Mouse (Mus musculus): ENCODE measurements around the gene Ap1g1.
A peak's percentile ranks its signal among the peaks of the same experiment; 100 is the strongest.
"Not testable (repeated sequence)": the region's sequence is repeated elsewhere in the genome, so short reads cannot be mapped to it uniquely, and the experiment has no call there.

Gene Ap1g1

DNA sequence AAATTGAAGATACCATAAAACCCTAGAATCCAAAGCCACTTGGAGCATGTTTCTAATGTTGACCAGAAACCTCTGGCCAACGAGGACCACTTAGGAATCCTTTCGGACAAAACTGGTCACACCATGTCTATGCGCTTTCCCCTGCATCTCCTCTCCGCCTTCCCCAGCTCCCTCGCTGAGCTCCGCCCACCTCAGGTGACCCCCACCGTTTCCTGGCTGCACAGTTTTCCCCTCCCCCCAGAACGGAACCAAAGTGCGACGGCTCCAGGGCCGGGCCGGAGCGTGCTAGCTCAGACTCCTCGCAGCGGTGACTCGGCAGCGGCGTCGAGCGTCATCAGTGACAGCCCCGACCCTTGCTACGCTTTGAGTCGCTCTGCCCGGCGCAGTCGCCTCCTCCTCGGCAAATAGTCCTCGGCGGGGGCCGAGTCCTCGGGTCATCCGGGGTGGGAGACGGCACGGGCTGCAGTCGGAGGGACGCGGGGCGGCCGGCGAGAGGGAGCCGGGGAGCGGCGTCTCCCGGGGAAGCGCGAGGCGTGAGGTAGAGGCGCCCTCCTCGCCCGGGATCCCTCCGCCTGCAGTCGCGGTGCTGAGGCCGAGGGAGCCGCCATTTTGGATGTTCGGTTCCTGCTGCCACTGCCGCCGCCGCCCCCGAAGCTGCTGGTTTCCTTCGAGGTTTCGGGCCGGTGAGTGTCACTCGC, at the start of gene Ap1g1:
Ap1g1 (plus strand) TSS at position 275 of the 698 bp plus-strand sequence.
- peak; percentile 94 for DNase-seq (ENCODE audit: low spot score)

DNA sequence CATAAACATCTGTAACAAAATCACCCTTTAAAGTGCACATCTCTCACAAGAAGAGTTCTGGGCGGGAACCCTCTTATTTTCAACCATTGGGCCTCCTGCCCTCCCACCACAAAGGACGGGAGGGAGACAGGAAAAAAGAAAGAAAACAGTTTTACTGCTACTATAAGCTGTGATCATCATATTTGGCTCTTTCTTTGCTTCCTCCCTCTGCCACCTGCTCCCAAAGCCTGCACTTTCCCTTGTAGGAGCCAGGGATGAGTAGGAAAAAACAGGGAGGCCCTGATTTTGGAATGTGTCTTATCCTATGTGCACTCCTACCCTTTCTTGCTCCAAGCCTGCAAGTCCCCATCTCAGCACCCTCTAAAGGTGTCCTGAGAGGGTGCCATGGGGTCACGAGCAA, 47.3 kb upstream of the Ap1g1 start:
- DNase-seq (ENCODE audit: low spot score): no peak

GRCm38 (mm10) chr8:109734018-109734417, 44.3 kb upstream of the Ap1g1 start:
- no peak for DNase-seq (ENCODE audit: low spot score)

GRCm38 (mm10) chr8:109736819-109737218, 41.5 kb upstream of the Ap1g1 start:
- no peak for DNase-seq (ENCODE audit: low spot score)

GRCm38 (mm10) chr8:109737237-109738048, 40.9 kb upstream of the Ap1g1 start, which contains the start of gene Atxn1l:
Atxn1l (minus strand) TSS chr8:109737739.
- peak; percentile 86 for DNase-seq (ENCODE audit: low spot score)

GRCm38 (mm10) chr8:109738049-109738380, 40.3 kb upstream of the Ap1g1 start:
- no peak for DNase-seq (ENCODE audit: low spot score)

DNA sequence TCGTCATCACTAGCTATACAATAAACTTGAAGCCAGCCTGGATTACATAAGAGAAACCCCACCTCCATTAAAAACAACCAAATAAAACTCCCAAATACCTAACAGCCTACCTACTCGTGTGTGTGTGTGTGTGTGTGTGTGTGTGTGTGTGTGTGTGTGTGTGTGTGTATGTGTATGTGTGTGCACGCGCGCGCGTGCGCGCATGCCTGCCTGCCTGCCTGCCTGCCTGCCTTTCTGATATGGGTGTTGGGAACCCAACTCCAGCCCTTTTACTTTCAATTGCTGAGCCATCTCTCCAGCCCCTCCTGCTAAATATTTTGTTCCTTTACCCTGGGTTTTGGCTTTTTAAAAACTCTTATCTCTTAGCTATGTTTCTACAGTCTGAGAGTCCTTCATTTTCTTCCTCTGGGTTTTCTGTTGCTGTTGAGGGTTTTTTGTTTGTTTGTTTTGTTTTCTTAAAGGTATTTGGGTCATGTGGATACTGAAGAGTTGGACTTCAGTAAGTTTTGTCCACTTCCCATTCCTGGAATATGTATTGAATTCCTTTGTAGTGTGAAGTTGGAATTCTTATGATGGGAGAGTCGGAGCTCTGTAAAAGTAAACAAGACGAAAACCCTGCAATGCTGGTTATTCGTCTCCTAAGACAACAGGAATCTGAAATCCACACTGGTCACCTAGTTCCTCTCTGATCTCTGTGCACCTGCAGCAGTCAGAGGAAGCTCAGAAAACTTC, 30.7 kb upstream of the Ap1g1 start:
- DNase-seq (ENCODE audit: low spot score): no peak

DNA sequence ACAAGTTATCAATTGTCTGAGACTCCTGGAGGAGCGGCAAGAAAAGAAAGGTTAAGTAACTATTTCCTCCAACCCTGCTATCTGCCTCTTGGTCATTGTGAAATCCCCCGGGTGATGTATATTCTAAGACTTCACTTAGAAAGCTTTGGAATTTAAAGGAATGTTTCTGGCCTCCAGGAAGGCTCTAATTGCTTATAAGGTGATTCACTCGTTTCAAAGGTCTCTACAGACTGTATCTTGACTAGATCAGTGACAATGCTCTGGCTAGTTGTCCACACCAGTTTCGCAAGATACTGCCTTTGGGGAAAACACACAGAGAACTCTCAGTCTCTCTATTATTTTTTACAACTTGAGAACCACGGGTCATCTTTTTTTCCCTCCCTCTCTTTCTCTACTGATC, 28.1 kb upstream of the Ap1g1 start:
- no peak for DNase-seq (ENCODE audit: low spot score)

DNA sequence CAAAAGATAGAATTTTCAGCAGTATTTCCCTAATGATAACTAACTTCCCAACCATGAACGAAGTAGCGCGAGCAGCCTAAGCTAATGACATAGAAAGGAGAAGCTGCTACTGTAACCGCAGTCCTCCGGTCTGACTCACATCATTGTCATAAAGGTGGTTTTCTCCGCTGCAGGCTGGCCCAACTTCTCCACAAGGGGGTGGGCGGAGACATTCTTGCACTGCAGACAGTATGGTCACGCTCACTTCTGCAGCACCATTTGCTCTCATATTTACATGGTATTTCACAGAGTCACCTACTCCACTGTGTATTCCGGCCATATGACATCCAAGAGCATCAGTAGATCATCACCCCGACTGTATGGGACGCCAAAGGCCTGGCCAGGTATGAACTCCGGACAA, 27.7 kb upstream of the Ap1g1 start:
- DNase-seq (ENCODE audit: low spot score): no peak

DNA sequence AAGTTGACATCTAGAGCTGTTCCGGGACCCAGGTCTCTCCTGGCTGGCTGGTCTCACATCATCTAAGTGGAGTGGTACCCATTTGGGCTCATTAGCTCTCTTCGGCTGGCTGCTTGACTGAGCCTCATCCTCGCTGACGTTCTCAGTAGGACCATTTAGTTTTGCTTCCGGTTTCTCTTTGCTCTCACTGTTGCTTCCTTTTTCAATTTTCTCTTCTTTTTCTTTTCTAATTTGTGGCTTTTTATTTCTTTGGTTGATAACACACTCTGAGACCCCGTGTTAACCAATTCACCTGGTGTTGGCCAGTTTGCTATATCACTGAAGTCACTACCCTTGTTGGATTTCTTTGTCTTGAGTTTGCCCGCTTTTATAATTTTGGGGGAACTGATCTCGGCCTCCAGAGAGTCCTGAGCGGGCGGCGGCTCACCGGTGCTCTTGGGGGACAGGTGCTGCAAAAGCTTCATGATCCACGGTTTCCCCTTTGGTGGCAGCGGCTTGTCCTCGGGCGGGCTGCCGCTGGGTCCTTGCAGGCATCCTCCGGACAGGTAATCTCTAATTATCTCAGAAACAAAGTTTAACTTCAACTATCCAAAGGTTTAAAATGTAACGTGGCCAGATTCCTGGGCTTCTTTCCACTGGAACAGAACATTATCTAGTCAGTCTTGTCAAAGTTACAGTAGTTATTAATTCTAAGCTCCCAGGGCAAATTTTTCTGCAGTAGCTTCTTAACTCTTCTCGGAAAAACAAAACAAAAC, 26.4 kb upstream of the Ap1g1 start:
- no peak for DNase-seq (ENCODE audit: low spot score)

DNA sequence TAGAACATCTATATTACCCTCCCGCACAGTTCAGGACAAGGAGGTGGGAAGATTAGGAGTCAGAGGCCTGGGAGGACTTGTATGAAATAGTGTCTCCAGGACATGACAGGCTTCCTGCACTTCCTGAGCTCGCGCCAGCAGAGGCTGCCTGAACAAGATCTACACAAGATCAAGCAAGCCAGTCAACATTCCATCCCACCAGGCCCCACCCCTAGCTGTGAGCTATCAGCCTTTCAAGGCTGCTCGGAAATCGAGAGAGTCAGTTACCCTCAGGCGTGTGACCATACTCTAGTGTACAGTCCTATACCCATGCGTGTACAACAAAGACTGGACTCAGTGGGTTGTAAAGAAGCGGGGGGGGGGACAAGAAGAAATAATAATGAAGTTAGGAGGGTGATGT, 23.7 kb upstream of the Ap1g1 start:
- no peak for DNase-seq (ENCODE audit: low spot score)

GRCm38 (mm10) chr8:109755554-109755953, 22.8 kb upstream of the Ap1g1 start:
- DNase-seq (ENCODE audit: low spot score): not testable (repeated sequence)

- no peak for DNase-seq (ENCODE audit: low spot score)
Observed at GRCm38 (mm10) chr8:109756849-109757248, 21.5 kb upstream of the Ap1g1 start.

DNA sequence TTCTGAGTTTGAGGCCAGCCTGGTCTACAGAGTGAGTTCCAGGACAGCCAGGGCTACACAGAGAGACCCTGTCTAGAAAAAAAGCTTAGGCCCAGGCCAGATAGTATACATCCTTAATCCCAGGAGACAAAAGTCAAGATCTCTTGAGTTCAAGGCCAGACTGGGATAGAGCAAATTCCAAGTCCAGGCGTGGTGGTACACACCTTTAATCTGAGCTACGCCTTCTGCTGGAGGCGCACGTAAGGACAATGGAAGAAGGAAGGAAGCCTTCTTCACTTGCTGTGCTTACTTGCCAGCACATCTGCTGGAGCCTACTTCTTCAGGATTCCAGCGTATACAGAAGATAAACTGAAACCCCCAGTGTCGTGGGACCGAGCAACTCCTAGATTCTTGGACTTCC, 18.9 kb upstream of the Ap1g1 start:
- DNase-seq (ENCODE audit: low spot score): no peak

- no peak for DNase-seq (ENCODE audit: low spot score)
Observed at GRCm38 (mm10) chr8:109760221-109760620, 18.1 kb upstream of the Ap1g1 start.

- no peak for DNase-seq (ENCODE audit: low spot score)
Observed at GRCm38 (mm10) chr8:109764031-109764430, 14.3 kb upstream of the Ap1g1 start.

- no peak for DNase-seq (ENCODE audit: low spot score)
Observed at GRCm38 (mm10) chr8:109766081-109766480, 12.3 kb upstream of the Ap1g1 start.

- DNase-seq (ENCODE audit: low spot score): no peak
Observed at GRCm38 (mm10) chr8:109773154-109773553, 5.2 kb upstream of the Ap1g1 start.

GRCm38 (mm10) chr8:109777851-109778250, 503 bp upstream of the Ap1g1 start:
- DNase-seq (ENCODE audit: low spot score): no peak

- DNase-seq (ENCODE audit: low spot score): no peak
Observed at GRCm38 (mm10) chr8:109778993-109779421, 653 bp downstream of the Ap1g1 start.

DNA sequence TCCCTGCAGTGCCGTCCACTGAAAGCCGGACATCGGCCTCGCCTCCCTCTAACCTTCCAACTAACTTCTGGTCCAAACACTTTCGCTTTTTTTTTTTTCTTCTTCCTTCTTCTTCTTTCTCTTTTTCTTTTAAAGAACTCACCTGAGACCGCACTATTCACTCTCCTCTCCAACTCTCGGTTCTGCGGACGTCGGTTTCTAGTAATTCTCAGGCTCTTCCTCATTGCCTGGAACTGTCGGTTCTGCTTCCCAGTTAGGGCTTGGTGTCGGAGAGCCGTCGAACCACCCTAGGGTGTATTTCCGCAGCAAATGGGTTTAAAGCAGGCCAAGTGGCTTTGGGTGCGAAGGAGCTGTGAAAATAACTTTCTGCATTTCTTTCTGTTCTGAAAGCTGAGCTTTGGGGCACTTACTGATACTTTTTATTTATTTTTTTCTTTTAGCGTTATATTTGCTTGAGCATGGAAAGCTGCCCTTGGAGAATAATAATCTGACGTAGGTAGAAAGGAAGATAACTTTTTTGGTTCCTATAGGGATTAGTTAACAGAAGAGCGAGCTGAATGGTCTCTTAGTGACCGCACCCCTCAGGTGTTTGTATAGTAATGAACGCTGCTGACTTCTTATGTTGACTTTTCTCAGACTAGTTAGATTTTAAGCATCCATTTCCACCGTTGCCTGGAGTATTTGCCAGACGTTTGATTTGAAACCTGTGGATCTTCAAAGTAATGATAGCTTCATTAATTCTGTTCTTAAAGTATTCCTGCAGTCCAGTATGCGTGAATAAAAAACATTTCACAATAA, 1.3 kb downstream of the Ap1g1 start:
- no peak for DNase-seq (ENCODE audit: low spot score)

All from ovary, postnatal 14 days (tissue).